Mouse (Mus musculus): Measurements from ENCODE around the gene Chn2. TPM values are rescaled to one million over a fixed set of nuclear protein-coding genes. Genes with fewer than 3 reads are reported as not detected.

Chn2 gene
- polyA plus RNA-seq, 1 experiment, result 38.2 TPM

GRCm38 (mm10) chr6:54042142-54042541 is 2.8 kb downstream of the Chn2 start:
- DNase-seq (ENCODE audit: low read depth), result peak; percentile 63
- TF ChIP-seq CTCF (IDR thresholded peaks at IDR 0.05; ENCODE audit: borderline replicate concordance, extremely low read depth, insufficient read depth, insufficient read length) (no peak), POLR2A (IDR thresholded peaks at IDR 0.05; ENCODE audit: borderline replicate concordance, extremely low read depth, insufficient read depth, insufficient read length, poor library complexity, severe bottlenecking) (no peak)

- no peak for DNase-seq (ENCODE audit: low read depth)
Measured at GRCm38 (mm10) chr6:54043536-54043935, 4.2 kb downstream of the Chn2 start.

GRCm38 (mm10) chr6:54045748-54046721 is 6.7 kb downstream of the Chn2 start:
- TF ChIP-seq CTCF (IDR thresholded peaks at IDR 0.05; ENCODE audit: borderline replicate concordance, extremely low read depth, insufficient read depth, insufficient read length), result no peak
- no peak for TF ChIP-seq POLR2A (IDR thresholded peaks at IDR 0.05; ENCODE audit: borderline replicate concordance, extremely low read depth, insufficient read depth, insufficient read length, poor library complexity, severe bottlenecking)
- DNase-seq (ENCODE audit: low read depth), result no peak

More at GRCm38 (mm10) chr6:54043536-54043935, 4.2 kb downstream of the Chn2 start:
- TF ChIP-seq POLR2A (IDR thresholded peaks at IDR 0.05; ENCODE audit: borderline replicate concordance, extremely low read depth, insufficient read depth, insufficient read length, poor library complexity, severe bottlenecking), result no peak
- no peak for TF ChIP-seq CTCF (IDR thresholded peaks at IDR 0.05; ENCODE audit: borderline replicate concordance, extremely low read depth, insufficient read depth, insufficient read length)

- DNase-seq (ENCODE audit: low read depth), result no peak
- no peak for TF ChIP-seq CTCF (IDR thresholded peaks at IDR 0.05; ENCODE audit: borderline replicate concordance, extremely low read depth, insufficient read depth, insufficient read length)
- no peak for TF ChIP-seq POLR2A (IDR thresholded peaks at IDR 0.05; ENCODE audit: borderline replicate concordance, extremely low read depth, insufficient read depth, insufficient read length, poor library complexity, severe bottlenecking)
Measured at GRCm38 (mm10) chr6:54046884-54047747, 7.8 kb downstream of the Chn2 start.

GRCm38 (mm10) chr6:54048768-54049167 is 9.4 kb downstream of the Chn2 start:
- TF ChIP-seq POLR2A (IDR thresholded peaks at IDR 0.05; ENCODE audit: borderline replicate concordance, extremely low read depth, insufficient read depth, insufficient read length, poor library complexity, severe bottlenecking), result no peak
- no peak for TF ChIP-seq CTCF (IDR thresholded peaks at IDR 0.05; ENCODE audit: borderline replicate concordance, extremely low read depth, insufficient read depth, insufficient read length)
- DNase-seq (ENCODE audit: low read depth), result no peak

GRCm38 (mm10) chr6:54051173-54051572 is 11.8 kb downstream of the Chn2 start:
- TF ChIP-seq POLR2A (IDR thresholded peaks at IDR 0.05; ENCODE audit: borderline replicate concordance, extremely low read depth, insufficient read depth, insufficient read length, poor library complexity, severe bottlenecking), result no peak
- TF ChIP-seq CTCF (IDR thresholded peaks at IDR 0.05; ENCODE audit: borderline replicate concordance, extremely low read depth, insufficient read depth, insufficient read length), result no peak
- no peak for DNase-seq (ENCODE audit: low read depth)

GRCm38 (mm10) chr6:54052124-54052523 is 12.8 kb downstream of the Chn2 start:
- no peak for DNase-seq (ENCODE audit: low read depth)
- no peak for TF ChIP-seq CTCF (IDR thresholded peaks at IDR 0.05; ENCODE audit: borderline replicate concordance, extremely low read depth, insufficient read depth, insufficient read length)
- no peak for TF ChIP-seq POLR2A (IDR thresholded peaks at IDR 0.05; ENCODE audit: borderline replicate concordance, extremely low read depth, insufficient read depth, insufficient read length, poor library complexity, severe bottlenecking)

- no peak for DNase-seq (ENCODE audit: low read depth)
- TF ChIP-seq CTCF (IDR thresholded peaks at IDR 0.05; ENCODE audit: borderline replicate concordance, extremely low read depth, insufficient read depth, insufficient read length) (no peak), POLR2A (IDR thresholded peaks at IDR 0.05; ENCODE audit: borderline replicate concordance, extremely low read depth, insufficient read depth, insufficient read length, poor library complexity, severe bottlenecking) (no peak)
Measured at GRCm38 (mm10) chr6:54052666-54053065, 13.3 kb downstream of the Chn2 start.

- TF ChIP-seq CTCF (IDR thresholded peaks at IDR 0.05; ENCODE audit: borderline replicate concordance, extremely low read depth, insufficient read depth, insufficient read length) (no peak), POLR2A (IDR thresholded peaks at IDR 0.05; ENCODE audit: borderline replicate concordance, extremely low read depth, insufficient read depth, insufficient read length, poor library complexity, severe bottlenecking) (no peak)
- peak; percentile 51 for DNase-seq (ENCODE audit: low read depth)
Measured at GRCm38 (mm10) chr6:54053316-54053715, 14.0 kb downstream of the Chn2 start.

GRCm38 (mm10) chr6:54055387-54055786 is 16.0 kb downstream of the Chn2 start:
- peak; percentile 44 for DNase-seq (ENCODE audit: low read depth)
- TF ChIP-seq CTCF (IDR thresholded peaks at IDR 0.05; ENCODE audit: borderline replicate concordance, extremely low read depth, insufficient read depth, insufficient read length) (no peak), POLR2A (IDR thresholded peaks at IDR 0.05; ENCODE audit: borderline replicate concordance, extremely low read depth, insufficient read depth, insufficient read length, poor library complexity, severe bottlenecking) (no peak)
